Mouse (Mus musculus) thymus, adult 2 months (tissue): Measurements from ENCODE around the gene Hs3st4.

Experiments used
- CTCF ChIP-seq: fragments of 200-500 bp; IDR thresholded peaks from 2 replicates; pipeline ENCODE4 v1.5.1; 2012; ENCODE audit warnings: mild to moderate bottlenecking, control low read depth, low read length, moderate library complexity, borderline replicate concordance; ENCODE audit not compliant: control insufficient read depth, poor library complexity, insufficient read depth; ENCODE audit errors: extremely low read depth
- POLR2A ChIP-seq: fragments of 200-500 bp; IDR thresholded peaks from 2 replicates; pipeline ENCODE4 v1.6.1; 2012; ENCODE audit warnings: mild to moderate bottlenecking, low read length, control low read depth, moderate library complexity; ENCODE audit not compliant: control insufficient read depth, poor library complexity, insufficient read depth; ENCODE audit errors: extremely low read depth

- TF ChIP-seq CTCF (no peak), POLR2A (no peak)
These were observed 743 bp downstream of the Hs3st4 start for GRCm38 (mm10) chr7:123983177-123984046.
